Mouse (Mus musculus) stomach, embryonic 16.5 days (tissue): Measurements from ENCODE around the gene Col4a1. TPM values are rescaled to one million over a fixed set of nuclear protein-coding genes. Genes with fewer than 3 reads are reported as not detected.
A peak's percentile ranks its signal among the peaks of the same experiment; 100 is the strongest.

Experiments
- ATAC-seq: fragments of 200-750 bp; cut with Nextera tagmentation; 2 replicates; pipeline ENCODE4 v1.8.0; 2017; ENCODE audit warnings: moderate number of reproducible peaks, moderate TSS enrichment; ENCODE audit not compliant: insufficient read depth, low FRiP score
- H3K27ac ChIP-seq: fragments of 300-500 bp; sonication (generic); 2 replicates; pipeline ENCODE4 v1.5.1; 2014; ENCODE audit warnings: low read length
- H3K27me3 ChIP-seq: fragments of 300-500 bp; sonication (generic); 2 replicates; pipeline ENCODE4 v1.6.1; 2014; ENCODE audit warnings: low read length, control low read depth, mixed read lengths; ENCODE audit not compliant: control insufficient read depth, insufficient read depth
- H3K36me3 ChIP-seq: fragments of 300-500 bp; sonication (generic); 2 replicates; pipeline ENCODE4 v1.6.1; 2014; ENCODE audit warnings: low read length; ENCODE audit not compliant: control insufficient read depth, insufficient read depth
- H3K4me1 ChIP-seq: fragments of 300-500 bp; sonication (generic); 2 replicates; pipeline ENCODE4 v1.6.1; 2014; ENCODE audit warnings: low read length, control low read depth, mixed read lengths; ENCODE audit not compliant: control insufficient read depth, insufficient read depth
- H3K4me2 ChIP-seq: fragments of 300-500 bp; sonication (generic); 2 replicates; pipeline ENCODE4 v1.6.1; 2014; ENCODE audit warnings: low read depth, low read length, mixed read lengths
- H3K4me3 ChIP-seq: fragments of 300-500 bp; sonication (generic); replicated peaks from 2 replicates; pipeline ENCODE4 v1.5.1; 2014; ENCODE audit warnings: mild to moderate bottlenecking, low read length
- H3K9ac ChIP-seq: fragments of 300-500 bp; sonication (generic); 2 replicates; pipeline ENCODE4 v1.6.1; 2014; ENCODE audit warnings: low read length
- H3K9me3 ChIP-seq: fragments of 300-500 bp; sonication (generic); replicated peaks from 2 replicates; pipeline ENCODE4 v1.6.1; 2016; ENCODE audit warnings: low read length, control low read depth; ENCODE audit not compliant: control insufficient read depth
- WGBS: fragments of 180-500 bp; shearing (Covaris S2); extraction: QIAGEN DNeasy Blood & Tissue Kit; methylation state at CpG from one replicate; pipeline ENCODE4 v1.1.7; 2014; 5-methylcytosine and 5-hydroxymethylcytosine counted together
- polyA plus RNA-seq: library from polyadenylated mRNA; unstranded; fragments of >200 nt; fragmentation: Nextera tagmentation; extraction: Ambion mirVana; gene quantifications from 2 replicates; pipeline ENCODE4 v1.2.1, GENCODE M21; 2015

The Col4a1 gene
- polyA plus RNA-seq, 1 experiment from 2014 or later: 207 TPM

DNA sequence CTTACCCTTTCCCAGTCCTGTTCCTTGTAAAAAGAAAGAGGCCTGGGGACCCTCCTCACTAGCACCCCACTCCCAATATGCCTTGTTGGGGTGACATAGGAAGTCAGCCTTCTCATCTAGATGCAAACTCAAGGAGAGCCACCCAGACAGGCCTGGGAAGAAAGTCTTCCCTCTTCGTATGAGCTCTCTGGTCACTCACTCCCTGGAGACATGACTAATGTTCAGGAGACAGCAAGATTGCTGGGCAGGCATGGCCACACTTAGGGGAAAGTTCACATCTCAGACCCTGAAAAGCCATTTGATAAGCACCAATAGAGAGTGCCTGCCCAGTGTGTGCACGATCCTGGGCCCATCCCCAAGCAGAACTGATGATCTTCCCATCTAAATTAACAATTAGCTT lies 2.6 kb downstream of the Col4a1 start:
- Histone ChIP-seq H3K4me2 (peak overlapping the region; percentile 82), H3K4me1 (peaks cover 23% of the 10 kb centered on the region), H3K27me3 (peaks cover 4% of the 10 kb centered on the region; the same call in 1 of the 2 replicates), H3K27ac (no peak overlapping the region), H3K36me3 (no peaks in the 10 kb centered on the region), H3K9ac (peak overlapping the region; percentile 33; the same call in 1 of the 2 replicates), H3K4me3 (peak overlapping the region; percentile 82), H3K9me3 (no peaks in the 10 kb centered on the region)
- no peak for ATAC-seq
- WGBS: 60% methylated on average over 2 of the region's 2 CpGs

- Histone ChIP-seq H3K27ac (0 out of 2 replicates have a peak overlapping the region, but pooled peaks have one; percentile 36), H3K4me1 (peaks cover 20% of the 10 kb centered on the region), H3K9ac (0 out of 2 replicates have a peak overlapping the region, but pooled peaks have one; percentile 6), H3K9me3 (no peaks in the 10 kb centered on the region), H3K4me3 (no peak overlapping the region), H3K36me3 (no peaks in the 10 kb centered on the region), H3K27me3 (no peaks in the 10 kb centered on the region; the same call in 1 of the 2 replicates), H3K4me2 (peak overlapping the region; percentile 82; the same call in 1 of the 2 replicates)
- ATAC-seq: no peak
- WGBS: 46% methylated on average over 5 of the region's 5 CpGs
These were observed 3.4 kb downstream of the Col4a1 start for GRCm38 (mm10) chr8:11309226-11309625.

GRCm38 (mm10) chr8:11308570-11308998 lies 4.0 kb downstream of the Col4a1 start:
- H3K4me3 ChIP-seq: no peak overlapping the region
- H3K9ac ChIP-seq: no peak overlapping the region
- 0 out of 2 replicates have a peak overlapping the region, but pooled peaks have one; percentile 36 for H3K27ac ChIP-seq
- no peaks in the 10 kb centered on the region for H3K36me3 ChIP-seq
- 63% methylated on average over 7 of the region's 7 CpGs for WGBS
- H3K4me1 ChIP-seq: peaks cover 18% of the 10 kb centered on the region
- H3K9me3 ChIP-seq: no peaks in the 10 kb centered on the region
- peak overlapping the region; percentile 82; the same call in 1 of the 2 replicates for H3K4me2 ChIP-seq
- no peaks in the 10 kb centered on the region for H3K27me3 ChIP-seq
- ATAC-seq: no peak

GRCm38 (mm10) chr8:11307451-11307850 lies 5.2 kb downstream of the Col4a1 start:
- Histone ChIP-seq H3K9ac (no peak overlapping the region), H3K4me3 (no peak overlapping the region), H3K36me3 (no peaks in the 10 kb centered on the region), H3K4me2 (no peak overlapping the region), H3K27ac (no peak overlapping the region), H3K27me3 (no peaks in the 10 kb centered on the region), H3K4me1 (peaks cover 18% of the 10 kb centered on the region; the same call in 1 of the 2 replicates), H3K9me3 (no peaks in the 10 kb centered on the region)
- ATAC-seq: no peak
- WGBS: 77% methylated on average over 7 of the region's 7 CpGs

GRCm38 (mm10) chr8:11305539-11305938 lies 7.1 kb downstream of the Col4a1 start:
- no peak overlapping the region for H3K4me3 ChIP-seq
- H3K4me1 ChIP-seq: peaks cover 18% of the 10 kb centered on the region; the same call in 1 of the 2 replicates
- H3K9me3 ChIP-seq: no peaks in the 10 kb centered on the region
- ATAC-seq: no peak
- no peaks in the 10 kb centered on the region for H3K36me3 ChIP-seq
- no peaks in the 10 kb centered on the region for H3K27me3 ChIP-seq
- H3K4me2 ChIP-seq: no peak overlapping the region
- no peak overlapping the region for H3K27ac ChIP-seq
- H3K9ac ChIP-seq: no peak overlapping the region
- 85% methylated on average over 1 of the region's 1 CpGs for WGBS

DNA sequence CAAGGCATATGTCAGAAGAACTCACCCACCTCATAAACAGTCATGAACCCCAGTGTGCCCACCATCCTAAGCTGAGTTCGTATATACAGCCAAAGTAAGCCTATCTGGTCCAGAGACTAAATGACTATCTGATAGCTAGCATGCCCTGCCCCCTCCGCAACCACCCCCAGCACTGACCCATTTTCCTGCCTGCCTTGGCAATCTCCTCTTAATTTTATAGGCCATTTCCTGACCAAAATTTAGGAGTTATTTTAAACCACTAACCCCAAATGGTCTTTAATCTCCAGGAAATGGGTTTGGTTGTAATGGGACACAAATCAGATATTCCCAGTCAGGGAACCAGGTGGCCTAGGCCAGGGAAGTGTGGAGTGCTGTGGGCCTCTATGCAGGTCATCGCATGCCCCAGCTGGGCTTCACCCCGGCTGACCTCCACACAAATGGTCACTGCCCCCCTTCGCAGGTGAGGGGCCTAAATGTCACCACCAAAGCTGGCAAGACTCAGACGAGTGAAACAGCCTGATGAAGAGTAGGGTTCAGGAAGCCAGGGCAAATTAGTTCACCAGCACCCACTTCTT lies 8.5 kb downstream of the Col4a1 start:
- H3K4me1 ChIP-seq: peaks cover 21% of the 10 kb centered on the region
- no peaks in the 10 kb centered on the region for H3K9me3 ChIP-seq
- 78% methylated on average over 6 of the region's 6 CpGs for WGBS
- H3K4me3 ChIP-seq: no peak overlapping the region
- H3K36me3 ChIP-seq: no peaks in the 10 kb centered on the region
- no peak overlapping the region for H3K9ac ChIP-seq
- no peak overlapping the region for H3K4me2 ChIP-seq
- H3K27me3 ChIP-seq: no peaks in the 10 kb centered on the region
- no peak overlapping the region for H3K27ac ChIP-seq
- ATAC-seq: no peak

- ATAC-seq: no peak
- WGBS: 61% methylated on average over 8 of the region's 8 CpGs
- no peaks in the 10 kb centered on the region for H3K36me3 ChIP-seq
- no peak overlapping the region for H3K4me2 ChIP-seq
- peaks cover 38% of the 10 kb centered on the region for H3K4me1 ChIP-seq
- no peaks in the 10 kb centered on the region for H3K27me3 ChIP-seq
- no peak overlapping the region for H3K9ac ChIP-seq
- no peaks in the 10 kb centered on the region for H3K9me3 ChIP-seq
- H3K27ac ChIP-seq: peak overlapping the region; percentile 26; the same call in 1 of the 2 replicates
- H3K4me3 ChIP-seq: no peak overlapping the region
These were observed 12.2 kb downstream of the Col4a1 start for GRCm38 (mm10) chr8:11300436-11300835.

- WGBS: 34% methylated on average over 3 of the region's 3 CpGs
- 0 out of 2 replicates have a peak, but pooled peaks have one; percentile 4 for ATAC-seq
- H3K4me3 ChIP-seq: no peak overlapping the region
- H3K27ac ChIP-seq: peak overlapping the region; percentile 88
- H3K4me1 ChIP-seq: peaks cover 36% of the 10 kb centered on the region
- no peaks in the 10 kb centered on the region for H3K27me3 ChIP-seq
- H3K9me3 ChIP-seq: no peaks in the 10 kb centered on the region
- H3K9ac ChIP-seq: peak overlapping the region; percentile 28; the same call in 1 of the 2 replicates
- H3K36me3 ChIP-seq: no peaks in the 10 kb centered on the region
- H3K4me2 ChIP-seq: peak overlapping the region; percentile 13; the same call in 1 of the 2 replicates
These were observed 13.4 kb downstream of the Col4a1 start for GRCm38 (mm10) chr8:11299317-11299602.

- H3K4me1 ChIP-seq: peaks cover 36% of the 10 kb centered on the region
- H3K27ac ChIP-seq: peak overlapping the region; percentile 88
- 38% methylated on average over 12 of the region's 12 CpGs for WGBS
- H3K4me2 ChIP-seq: peak overlapping the region; percentile 13; the same call in 1 of the 2 replicates
- no peaks in the 10 kb centered on the region for H3K36me3 ChIP-seq
- H3K9ac ChIP-seq: peak overlapping the region; percentile 12; the same call in 1 of the 2 replicates
- no peak overlapping the region for H3K4me3 ChIP-seq
- no peaks in the 10 kb centered on the region for H3K9me3 ChIP-seq
- ATAC-seq: 0 out of 2 replicates have a peak, but pooled peaks have one; percentile 19
- H3K27me3 ChIP-seq: no peaks in the 10 kb centered on the region
These were observed 13.9 kb downstream of the Col4a1 start for GRCm38 (mm10) chr8:11298531-11299316.
